8 mouse cellular contexts compared by ENCODE assay signal in the genomic region with DNA sequence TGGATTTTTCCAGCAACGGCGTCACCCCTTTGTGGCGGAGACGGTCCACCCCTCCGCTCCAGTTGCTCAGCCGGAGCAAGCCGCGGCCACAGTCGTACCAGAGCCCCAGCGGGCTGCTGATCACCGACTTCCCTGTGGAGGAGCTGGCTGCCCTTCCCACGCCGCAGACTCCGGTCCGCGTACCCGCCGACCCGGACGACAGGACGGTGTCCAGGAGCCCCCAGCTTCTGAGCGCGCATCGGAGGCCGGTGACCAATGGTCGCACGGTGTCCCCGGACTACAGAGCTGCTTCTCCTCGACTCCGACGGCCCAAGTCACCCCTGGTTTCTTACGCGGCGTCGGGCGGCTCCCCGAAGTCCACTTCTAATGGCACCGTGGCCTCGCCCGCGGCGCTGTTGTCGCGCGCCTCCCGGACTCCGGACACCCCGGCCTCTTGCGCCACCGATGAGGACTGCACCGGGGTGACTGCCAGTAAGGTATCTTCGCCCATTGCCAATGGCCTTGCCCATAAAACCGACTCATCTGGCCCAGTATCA. TPM values are rescaled to one million over a fixed set of nuclear protein-coding genes. Genes with fewer than 3 reads are reported as not detected.
DNase-seq lines count a peak whose midpoint lies in the region; ATAC-seq lines count a peak whose summit lies in the region.

No protein-coding gene starts in this region.

- no peaks in the 10 kb centered on the region for H3K36me3 ChIP-seq in forebrain, embryonic 10.5 days (replicated peaks)
- H3K36me3 ChIP-seq in stomach, embryonic 15.5 days = no peaks in the 10 kb centered on the region

- peak; percentile 50 for ATAC-seq in megakaryocyte progenitor cell, adult 5-6 weeks (replicated peaks; ENCODE audit: poor library complexity)
- peak; percentile 43; the same call in 1 of the 2 replicates for ATAC-seq in stomach, embryonic 15.5 days (ENCODE audit: insufficient read depth, low FRiP score, low read depth)

- peak overlapping the region; percentile 86 for H3K27ac ChIP-seq in forebrain, embryonic 10.5 days
- H3K27ac ChIP-seq in stomach, embryonic 15.5 days = peak overlapping the region; percentile 75

- H3K4me3 ChIP-seq in forebrain, embryonic 10.5 days = peak overlapping the region; percentile 82
- peak overlapping the region; percentile 64 for H3K4me3 ChIP-seq in stomach, embryonic 15.5 days (replicated peaks)

- peaks cover 35% of the 10 kb centered on the region for H3K4me1 ChIP-seq in forebrain, embryonic 10.5 days
- no peaks in the 10 kb centered on the region for H3K4me1 ChIP-seq in stomach, embryonic 15.5 days

- WGBS in forebrain, embryonic 10.5 days = under 1% methylated on average over 53 of the region's 53 CpGs
- under 1% methylated on average over 53 of the region's 53 CpGs for WGBS in stomach, embryonic 15.5 days

- peak overlapping the region; percentile 91 for H3K4me2 ChIP-seq in stomach, embryonic 15.5 days

- peak; percentile 38 for DNase-seq in urinary bladder, adult 2 months (ENCODE audit: low spot score)
- DNase-seq in urinary bladder, postnatal 10 days (ENCODE audit: low spot score) = no peak
- DNase-seq in forebrain, embryonic 10.5 days (ENCODE audit: extremely low spot score, low spot score) = no peak
- DNase-seq in heart, postnatal 25 days (ENCODE audit: low spot score) = peak; percentile 23
- DNase-seq in kidney, postnatal 4 days = peak; percentile 72 to 81
- DNase-seq in layer of hippocampus, adult 11-12 months (ENCODE audit: low spot score) = no peak

- no peaks in the 10 kb centered on the region for H3K9me3 ChIP-seq in forebrain, embryonic 10.5 days
- no peaks in the 10 kb centered on the region for H3K9me3 ChIP-seq in stomach, embryonic 15.5 days

- intact Hi-C loops in heart, postnatal 25 days (cut with DNase I) = loop anchor here (2.0 kb wide), 1 partner anchor 119 kb away; no protein-coding TSS in a partner anchor

- H3K27me3 ChIP-seq in forebrain, embryonic 10.5 days (ENCODE audit: poor library complexity, severe bottlenecking) = peaks cover 43% of the 10 kb centered on the region
- H3K27me3 ChIP-seq in stomach, embryonic 15.5 days (replicated peaks) = no peaks in the 10 kb centered on the region

- H3K9ac ChIP-seq in stomach, embryonic 15.5 days = peak overlapping the region; percentile 47

RNA-seq across cellular contexts. Expression of a gene that starts 1.4 kb away (rescaled TPM):
- 8.7 and 11.5 TPM in 2 replicates for polyA plus RNA-seq in urinary bladder, adult 2 months (2012; rRNA removed)
- 6.9 and 7.5 TPM in 2 replicates for polyA plus RNA-seq in forebrain, embryonic 10.5 days (2016; fragmentation: Nextera tagmentation; extraction: Ambion mirVana)
- total RNA-seq in heart, postnatal 25 days (2021) = 1 to 10 TPM; 2.4 to 2.7 TPM
- total RNA-seq in megakaryocyte progenitor cell, adult 5-6 weeks (2015) = not detected in 2 replicates
- total RNA-seq in megakaryocyte progenitor cell, adult 5-6 weeks (2017) = 0.14 TPM in 1 of 2 replicates, not detected in the other
- 15.9 and 17.5 TPM in 2 replicates for polyA plus RNA-seq in stomach, embryonic 15.5 days (2015; fragmentation: Nextera tagmentation; extraction: Ambion mirVana)

Comparison
In these comparisons a context has a peak if more than half of its experiments do, and no peak if none do; other contexts are left out.
1. DNase-seq: peak in urinary bladder, adult 2 months (single experiment), heart, postnatal 25 days (single experiment) and kidney, postnatal 4 days (2 of 2); none in urinary bladder, postnatal 10 days (single experiment), forebrain, embryonic 10.5 days (single experiment) and layer of hippocampus, adult 11-12 months (single experiment).